Mouse (Mus musculus) spleen, postnatal 4 days (tissue): Measurements from ENCODE around the gene Tnfrsf8.
"Not testable (repeated sequence)": the region's sequence is repeated elsewhere in the genome, so short reads cannot be mapped to it uniquely, and the experiment has no call there.

Experiments
- DNase-seq, 2 experiments: peaks; one replicate each; pipeline ENCODE4 v3.0.0; 2022; ENCODE audit warnings: low spot score in 2 of 2

The Tnfrsf8 gene

GRCm38 (mm10) chr4:145314836-145315467 lies at the start of gene Tnfrsf8:
TSS of gene Tnfrsf8 (minus strand) at chr4:145315164.
- DNase-seq: no peak

GRCm38 (mm10) chr4:145361635-145362034 lies 46.7 kb upstream of the Tnfrsf8 start:
- not testable (repeated sequence) for DNase-seq

- no peak for DNase-seq
Measured at GRCm38 (mm10) chr4:145361065-145361464, 46.1 kb upstream of the Tnfrsf8 start.

GRCm38 (mm10) chr4:145360567-145360966 lies 45.6 kb upstream of the Tnfrsf8 start:
- DNase-seq: no peak

GRCm38 (mm10) chr4:145356234-145356633 lies 41.3 kb upstream of the Tnfrsf8 start:
- DNase-seq: no peak

- no peak for DNase-seq
Measured at GRCm38 (mm10) chr4:145353855-145354254, 38.9 kb upstream of the Tnfrsf8 start.

GRCm38 (mm10) chr4:145344948-145345347 lies 30.0 kb upstream of the Tnfrsf8 start:
- no peak for DNase-seq

GRCm38 (mm10) chr4:145341879-145342809 lies 27.2 kb upstream of the Tnfrsf8 start:
- DNase-seq: no peak

- DNase-seq: peak; percentile 2 to 46
Measured at GRCm38 (mm10) chr4:145337906-145338858, 23.2 kb upstream of the Tnfrsf8 start.

GRCm38 (mm10) chr4:145336587-145336986 lies 21.6 kb upstream of the Tnfrsf8 start:
- peak; percentile 7 to 34 for DNase-seq

GRCm38 (mm10) chr4:145336019-145336418 lies 21.1 kb upstream of the Tnfrsf8 start:
- DNase-seq: peak; percentile 5 to 27

GRCm38 (mm10) chr4:145323631-145324030 lies 8.7 kb upstream of the Tnfrsf8 start:
- DNase-seq: no peak

- DNase-seq: no peak
Measured at GRCm38 (mm10) chr4:145322995-145323627, 8.1 kb upstream of the Tnfrsf8 start.

- DNase-seq: no peak
Measured at GRCm38 (mm10) chr4:145322211-145322610, 7.2 kb upstream of the Tnfrsf8 start.

GRCm38 (mm10) chr4:145320624-145321023 lies 5.7 kb upstream of the Tnfrsf8 start:
- no peak for DNase-seq

- DNase-seq: no peak
Measured at GRCm38 (mm10) chr4:145319274-145320226, 4.6 kb upstream of the Tnfrsf8 start.

GRCm38 (mm10) chr4:145316708-145317107 lies 1.7 kb upstream of the Tnfrsf8 start:
- no peak for DNase-seq

- no peak for DNase-seq
Measured at GRCm38 (mm10) chr4:145313966-145314365, 998 bp downstream of the Tnfrsf8 start.

GRCm38 (mm10) chr4:145313256-145313655 lies 1.7 kb downstream of the Tnfrsf8 start:
- no peak for DNase-seq

GRCm38 (mm10) chr4:145312530-145312929 lies 2.4 kb downstream of the Tnfrsf8 start:
- no peak for DNase-seq
